ENCODE assay signal across 13 mouse cellular contexts in genomic region chr9:67429199-67429892, GRCm38 (mm10).
DNase-seq lines count a peak whose midpoint lies in the region; ATAC-seq lines count a peak whose summit lies in the region.
"Had no signal": no experiment of that assay in that cellular context is flagged by ENCODE, and none has a peak within 500 bp of the region (broad histone marks: within the 10 kb centered on the region; RNA-seq: fewer than 3 reads in every experiment).

No protein-coding gene starts in this region.

- intact Hi-C loops in heart, postnatal 25 days (cut with DNase I) = no loop called here

- H3K4me1 ChIP-seq in heart, embryonic 15.5 days (replicated peaks) = peaks cover 39% of the 10 kb centered on the region
- H3K4me1 ChIP-seq: embryonic facial prominence, embryonic 12.5 days; liver, embryonic 13.5 days had no signal

- peak overlapping the region; percentile 63 for H3K4me2 ChIP-seq in heart, embryonic 15.5 days
- H3K4me2 ChIP-seq: embryonic facial prominence, embryonic 12.5 days; liver, embryonic 13.5 days had no signal

- H3K36me3 ChIP-seq in heart, embryonic 15.5 days = no peaks in the 10 kb centered on the region
- H3K36me3 ChIP-seq: embryonic facial prominence, embryonic 12.5 days; liver, embryonic 13.5 days had no signal

- peak; percentile 76 for ATAC-seq in heart, embryonic 15.5 days (replicated peaks; ENCODE audit: insufficient number of reproducible peaks, insufficient read depth, low FRiP score, low read depth)
- no peak for ATAC-seq in activated CD4-positive, CD25-positive, alpha-beta regulatory T cell, adult 4 months

- H3K27ac ChIP-seq in heart, embryonic 15.5 days = peak overlapping the region; percentile 88
- H3K27ac ChIP-seq: embryonic facial prominence, embryonic 12.5 days; liver, embryonic 13.5 days had no signal

- no peak overlapping the region for H3K9ac ChIP-seq in heart, embryonic 15.5 days
- H3K9ac ChIP-seq: embryonic facial prominence, embryonic 12.5 days; liver, embryonic 13.5 days had no signal

- no peaks in the 10 kb centered on the region for H3K9me3 ChIP-seq in heart, embryonic 15.5 days (replicated peaks)
- H3K9me3 ChIP-seq: embryonic facial prominence, embryonic 12.5 days; liver, embryonic 13.5 days had no signal

- peak overlapping the region; percentile 31 for H3K4me3 ChIP-seq in heart, embryonic 15.5 days
- H3K4me3 ChIP-seq: embryonic facial prominence, embryonic 12.5 days; liver, embryonic 13.5 days had no signal

- H3K27me3 ChIP-seq in heart, embryonic 15.5 days = no peaks in the 10 kb centered on the region
- H3K27me3 ChIP-seq: embryonic facial prominence, embryonic 12.5 days; liver, embryonic 13.5 days had no signal

- peak; percentile 87 for DNase-seq in heart, adult 11 months
- no peak for DNase-seq in heart, postnatal 25 days (ENCODE audit: low spot score)
- peak; percentile 51 for DNase-seq in forelimb bud, embryonic 11.5 days (ENCODE audit: low read depth, low spot score)
- peak; percentile 4 for DNase-seq in lung, postnatal 25 days (ENCODE audit: low spot score)
- DNase-seq in thymus, postnatal 0 days (ENCODE audit: low spot score) = no peak
- no peak for DNase-seq in spleen, postnatal 10 days (ENCODE audit: low spot score in 2 of 2)
- DNase-seq: cerebellum, adult 2 months; layer of hippocampus, adult 9-11 months; liver, embryonic 13.5 days; thymus, adult 18-20 months had no signal

- 30% methylated on average over 12 of the region's 12 CpGs for WGBS in heart, embryonic 15.5 days

Comparison
In these comparisons a context has a peak if more than half of its experiments do, and no peak if none do; other contexts are left out.
1. DNase-seq: peak in heart, adult 11 months (single experiment), forelimb bud, embryonic 11.5 days (single experiment) and lung, postnatal 25 days (single experiment); none in heart, postnatal 25 days (single experiment), thymus, postnatal 0 days (single experiment) and spleen, postnatal 10 days (0 of 2).